Mouse (Mus musculus) mouse trophoblast stem cell (cell line): ENCODE measurements around the gene Ppp1r13b.
"Not testable (repeated sequence)": the region's sequence is repeated elsewhere in the genome, so short reads cannot be mapped to it uniquely, and the experiment has no call there.

Experiments
- in situ Hi-C, 2 experiments: fragments of 300-500 bp; cut with MseI, MboI; formaldehyde crosslinking; loops; 2 replicates in 1 of 2; 3 replicates in 1 of 2; pipeline ENCODE4 v1.15.1; 2025

Gene Ppp1r13b

DNA sequence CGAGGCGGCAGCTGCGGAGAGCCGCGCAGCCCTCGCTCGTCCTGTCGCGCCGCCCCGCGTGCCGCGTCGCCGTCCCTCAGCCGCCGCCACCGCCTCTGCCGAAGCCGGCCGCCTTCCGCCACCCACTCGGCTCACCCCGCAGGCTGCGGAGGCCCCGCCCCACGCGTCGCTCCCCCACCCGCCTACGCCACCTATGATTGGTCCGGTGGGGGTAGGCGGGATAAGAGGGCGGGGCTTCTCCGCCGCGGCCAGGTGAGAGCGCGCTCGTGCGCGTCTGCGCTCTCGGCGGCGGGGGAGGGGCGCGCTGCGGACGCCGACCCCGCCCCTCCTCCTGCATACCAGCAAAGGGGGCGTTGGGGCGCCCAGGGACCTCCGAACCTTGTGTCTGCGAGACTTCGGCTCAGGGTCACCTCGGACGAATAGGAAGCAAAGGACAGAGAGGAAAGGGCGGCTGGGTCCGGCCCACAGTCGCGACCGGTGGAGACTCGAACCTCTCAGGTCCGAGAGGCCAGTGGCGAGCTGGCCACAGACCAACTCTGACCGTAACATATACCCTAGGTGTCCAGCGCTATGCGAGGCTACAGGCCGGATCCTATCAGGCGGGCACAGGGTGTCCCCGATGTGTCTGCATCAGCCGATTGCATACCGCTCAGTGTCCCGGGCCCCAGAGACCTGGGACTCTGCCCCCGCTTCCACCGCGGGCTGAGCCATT, at the start of gene Ppp1r13b:
TSS of gene Ppp1r13b (minus strand) at position 141 of the 712 bp plus-strand sequence.
- in situ Hi-C loops: no loop called here

DNA sequence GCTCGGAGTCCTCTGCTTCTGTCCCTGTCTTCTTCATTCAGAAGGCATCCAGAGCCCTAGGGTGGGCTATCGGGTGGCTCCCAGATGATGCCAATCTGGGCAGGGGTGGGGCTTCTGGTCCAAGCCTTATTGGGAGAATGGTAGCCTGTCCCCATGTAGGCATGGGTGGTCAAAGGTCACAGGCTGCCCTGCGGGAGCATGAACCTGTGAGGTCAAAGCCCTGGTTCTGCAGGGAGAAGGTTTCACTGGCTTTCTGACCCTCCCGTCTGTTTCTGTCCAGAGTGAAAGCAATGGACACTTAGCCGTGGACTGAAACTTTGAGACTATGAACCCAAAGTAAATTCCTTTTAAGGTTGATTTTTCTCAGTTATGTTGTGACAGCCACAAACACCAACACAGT, 48.3 kb upstream of the Ppp1r13b start:
- in situ Hi-C loops: no loop called here

DNA sequence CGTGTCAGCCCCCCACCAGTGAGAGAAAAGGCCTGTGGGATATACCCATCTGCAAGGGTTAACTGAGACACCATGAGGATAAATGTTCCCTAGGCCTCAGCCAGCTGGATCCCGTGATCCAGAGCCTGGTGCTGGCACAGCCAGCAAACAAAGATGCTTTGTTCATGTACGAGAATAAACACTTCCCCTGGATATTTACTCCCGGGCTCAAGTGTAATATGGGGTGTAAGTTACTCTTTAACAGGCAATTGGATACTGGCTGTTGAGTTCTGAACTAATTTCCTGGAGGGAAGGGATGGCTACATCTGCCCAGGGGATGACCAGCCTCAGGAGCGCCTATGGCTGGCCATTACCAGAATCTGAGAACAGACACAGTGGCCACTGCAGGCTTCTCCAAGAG, 43.8 kb upstream of the Ppp1r13b start:
- in situ Hi-C loops: loop anchor here (5.0 kb wide), 1 partner anchor 74 kb away; no protein-coding TSS in a partner anchor

DNA sequence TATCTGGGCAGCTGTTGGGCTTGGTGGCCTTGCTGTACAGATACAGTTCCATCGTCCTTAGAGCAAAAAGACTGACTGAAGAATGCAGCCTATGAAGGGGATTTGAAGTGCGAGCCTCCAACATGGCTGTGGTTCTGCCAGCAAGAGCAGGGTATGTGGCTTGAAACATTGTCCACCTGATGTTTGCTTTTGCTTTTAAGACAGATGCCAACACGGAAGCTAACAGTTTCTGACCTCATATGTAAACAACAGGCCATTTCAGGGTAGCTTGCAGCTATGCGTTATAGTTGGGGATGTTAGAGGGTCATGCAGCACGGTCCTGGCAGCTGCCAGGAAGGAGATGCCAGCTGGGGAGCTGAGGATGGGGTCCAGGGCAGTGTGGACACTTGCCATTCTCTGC, 42.6 kb upstream of the Ppp1r13b start:
- in situ Hi-C loops: loop anchor here (5.0 kb wide), 1 partner anchor 73 kb away; no protein-coding TSS in a partner anchor

DNA sequence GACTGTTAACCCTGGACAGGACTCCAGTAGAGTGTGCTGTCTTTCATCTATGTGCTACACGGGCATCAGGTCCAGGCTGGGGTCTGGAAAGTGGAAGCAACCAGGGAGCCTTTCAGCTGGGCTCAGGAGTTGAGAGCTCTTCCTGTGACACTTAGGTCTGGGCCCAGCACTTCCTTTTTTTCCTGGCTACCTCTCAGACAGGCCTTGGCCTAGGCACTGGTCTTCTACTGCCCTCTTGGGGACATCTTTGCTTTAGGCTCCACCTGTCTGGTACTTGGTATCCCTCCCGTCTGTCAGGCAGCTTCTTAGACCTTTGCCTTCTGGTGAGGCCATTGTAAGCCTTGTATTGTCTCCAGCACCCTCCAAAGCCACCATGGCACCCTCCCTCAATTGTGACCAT, 38.8 kb upstream of the Ppp1r13b start:
- in situ Hi-C loops: no loop called here

DNA sequence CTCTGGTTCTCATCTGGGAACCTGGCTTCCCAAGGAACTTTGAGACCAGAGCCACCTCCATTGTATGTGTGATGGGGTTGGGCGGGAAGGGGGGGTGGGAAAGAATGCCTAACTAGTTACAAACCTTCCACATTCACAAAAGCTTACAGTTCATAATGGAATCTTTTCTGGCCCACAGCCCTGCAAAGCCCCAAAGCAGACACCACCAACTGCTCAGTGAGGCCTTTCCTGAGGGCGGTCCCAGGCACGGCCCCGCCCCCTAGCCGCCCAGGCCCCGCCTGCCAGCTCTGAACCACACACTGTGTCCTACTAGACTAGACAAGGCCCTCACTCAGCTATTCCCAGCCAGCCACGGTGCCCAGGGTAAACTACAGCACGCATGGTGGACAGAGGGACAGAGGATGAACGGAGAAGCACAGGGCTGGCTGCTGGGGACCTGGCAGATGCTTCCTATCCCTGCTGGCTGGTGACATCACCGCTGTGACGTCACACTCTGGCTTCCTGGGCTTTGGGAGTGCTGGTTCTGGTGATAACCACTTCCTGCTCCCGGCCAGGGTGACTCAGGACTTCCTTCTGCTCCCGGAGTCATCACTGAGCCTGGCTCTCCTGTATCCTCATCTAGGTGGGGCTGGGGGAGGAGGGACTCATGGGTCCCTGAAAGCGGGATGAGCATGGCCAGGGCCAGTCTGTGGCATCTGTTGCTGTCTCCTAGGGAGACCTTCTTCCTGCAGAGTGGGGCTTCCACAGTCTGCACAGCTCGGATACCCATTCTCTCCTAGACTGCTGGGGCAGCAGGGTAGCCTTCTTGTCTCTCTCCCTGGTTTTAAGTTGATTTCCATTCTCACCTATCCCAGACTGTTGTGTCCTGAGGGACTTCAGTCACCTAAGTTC, 38.1 kb upstream of the Ppp1r13b start:
- in situ Hi-C loops: not testable (repeated sequence)

DNA sequence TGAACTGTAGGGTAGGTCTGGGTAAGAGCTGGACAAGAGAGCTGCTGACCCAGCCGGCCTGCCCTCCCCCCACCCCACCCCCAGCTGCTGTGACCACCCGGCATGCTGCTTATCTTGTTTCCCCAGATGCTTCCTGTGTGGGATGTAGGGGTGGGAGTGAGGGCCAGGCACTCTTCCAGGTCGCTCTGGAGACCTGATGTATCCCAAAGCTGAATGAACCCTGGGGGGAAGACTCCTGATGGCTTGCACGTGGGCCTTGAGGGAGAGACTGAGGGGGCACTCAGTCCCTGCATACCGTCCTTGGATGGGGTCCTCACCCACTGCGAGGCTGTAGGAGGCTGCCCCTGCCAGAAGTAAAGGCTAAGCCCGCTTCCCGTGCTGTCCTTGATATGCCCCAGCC, 37.2 kb upstream of the Ppp1r13b start:
- in situ Hi-C loops: no loop called here

DNA sequence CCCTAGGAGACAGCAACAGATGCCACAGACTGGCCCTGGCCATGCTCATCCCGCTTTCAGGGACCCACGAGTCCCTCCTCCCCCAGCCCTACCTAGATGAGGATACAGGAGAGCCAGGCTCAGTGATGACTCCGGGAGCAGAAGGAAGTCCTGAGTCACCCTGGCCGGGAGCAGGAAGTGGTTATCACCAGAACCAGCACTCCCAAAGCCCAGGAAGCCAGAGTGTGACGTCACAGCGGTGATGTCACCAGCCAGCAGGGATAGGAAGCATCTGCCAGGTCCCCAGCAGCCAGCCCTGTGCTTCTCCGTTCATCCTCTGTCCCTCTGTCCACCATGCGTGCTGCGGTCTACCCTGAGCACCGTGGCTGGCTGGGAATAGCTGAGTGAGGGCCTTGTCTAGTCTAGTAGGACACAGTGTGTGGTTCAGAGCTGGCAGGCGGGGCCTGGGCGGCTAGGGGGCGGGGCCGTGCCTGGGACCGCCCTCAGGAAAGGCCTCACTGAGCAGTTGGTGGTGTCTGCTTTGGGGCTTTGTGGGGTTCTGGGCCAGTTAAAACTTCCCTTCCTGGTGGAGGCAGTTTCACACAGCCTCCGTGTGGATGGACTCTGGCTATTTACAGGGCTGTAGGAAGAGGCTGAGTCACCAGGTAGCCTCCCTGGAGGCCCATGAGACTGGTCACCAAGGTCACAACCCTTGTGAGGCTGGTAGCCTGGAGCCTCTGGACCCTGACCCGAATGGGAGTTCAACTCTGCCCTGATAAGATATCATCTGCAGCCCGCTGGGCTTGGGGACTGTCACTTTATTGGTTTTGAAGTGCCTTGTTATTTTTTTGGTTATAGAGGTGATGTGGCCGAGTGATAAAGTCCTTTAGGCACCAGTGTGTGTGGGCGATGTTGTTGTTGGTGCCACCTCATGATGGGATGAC, 36.4 kb upstream of the Ppp1r13b start:
- in situ Hi-C loops: not testable (repeated sequence)

DNA sequence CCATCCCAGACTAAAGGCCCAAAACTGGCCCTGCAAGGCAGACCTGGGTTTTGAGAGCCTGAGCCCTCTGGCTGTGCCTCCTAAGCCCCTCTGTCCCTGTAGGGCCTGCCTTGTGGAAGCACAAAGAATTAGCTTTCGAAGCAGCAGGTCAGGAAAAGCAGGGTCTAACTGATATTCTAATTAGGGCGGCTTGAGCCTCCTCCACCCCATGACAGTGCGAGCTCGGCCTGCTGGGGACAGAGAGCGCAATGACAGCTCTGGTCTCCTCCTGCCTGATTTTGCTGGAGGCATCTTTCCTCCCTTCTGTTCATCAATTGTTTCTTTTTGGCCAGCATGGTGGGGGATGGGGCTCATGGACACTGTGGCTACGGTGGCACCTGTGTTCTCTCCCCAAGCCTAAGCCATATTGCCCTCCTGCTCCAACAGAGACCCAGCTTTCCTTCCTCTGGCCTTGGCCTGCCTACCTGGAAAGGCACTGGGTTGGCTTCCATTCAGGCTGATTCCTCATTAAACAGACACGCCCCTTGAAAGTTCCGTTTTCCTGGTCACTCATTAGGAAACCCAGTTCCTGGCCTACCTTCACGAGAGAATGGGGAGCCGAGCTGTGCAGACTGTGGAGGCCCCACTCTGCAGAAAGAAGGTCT, 35.6 kb upstream of the Ppp1r13b start:
- in situ Hi-C loops: no loop called here

DNA sequence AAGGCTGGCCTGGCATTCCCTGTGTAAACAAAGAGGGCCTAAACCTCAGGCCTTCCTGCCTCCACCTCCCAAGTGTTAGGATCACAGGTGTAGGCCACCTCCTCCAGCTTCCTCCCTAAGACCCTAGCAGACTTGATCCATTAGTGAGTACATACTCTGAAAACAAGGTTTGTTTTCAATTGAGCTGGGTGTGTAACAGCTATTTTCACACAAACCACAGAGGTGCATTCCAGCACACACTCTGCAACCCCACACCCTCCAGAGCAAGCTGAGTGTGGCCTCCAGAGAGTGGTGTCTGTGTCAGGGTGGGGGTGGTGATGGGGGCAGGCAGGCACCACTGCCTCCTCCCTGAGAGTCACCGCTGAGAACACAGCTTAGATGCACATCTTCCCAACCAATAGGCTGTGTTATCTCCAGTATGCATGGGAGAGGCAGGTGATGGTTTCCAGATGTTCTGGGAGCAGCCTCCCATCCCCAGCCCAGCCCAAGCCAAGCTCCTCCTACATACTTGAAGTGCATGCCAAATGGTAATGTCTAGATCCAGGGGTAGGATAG, 30.8 kb upstream of the Ppp1r13b start:
- in situ Hi-C loops: no loop called here

DNA sequence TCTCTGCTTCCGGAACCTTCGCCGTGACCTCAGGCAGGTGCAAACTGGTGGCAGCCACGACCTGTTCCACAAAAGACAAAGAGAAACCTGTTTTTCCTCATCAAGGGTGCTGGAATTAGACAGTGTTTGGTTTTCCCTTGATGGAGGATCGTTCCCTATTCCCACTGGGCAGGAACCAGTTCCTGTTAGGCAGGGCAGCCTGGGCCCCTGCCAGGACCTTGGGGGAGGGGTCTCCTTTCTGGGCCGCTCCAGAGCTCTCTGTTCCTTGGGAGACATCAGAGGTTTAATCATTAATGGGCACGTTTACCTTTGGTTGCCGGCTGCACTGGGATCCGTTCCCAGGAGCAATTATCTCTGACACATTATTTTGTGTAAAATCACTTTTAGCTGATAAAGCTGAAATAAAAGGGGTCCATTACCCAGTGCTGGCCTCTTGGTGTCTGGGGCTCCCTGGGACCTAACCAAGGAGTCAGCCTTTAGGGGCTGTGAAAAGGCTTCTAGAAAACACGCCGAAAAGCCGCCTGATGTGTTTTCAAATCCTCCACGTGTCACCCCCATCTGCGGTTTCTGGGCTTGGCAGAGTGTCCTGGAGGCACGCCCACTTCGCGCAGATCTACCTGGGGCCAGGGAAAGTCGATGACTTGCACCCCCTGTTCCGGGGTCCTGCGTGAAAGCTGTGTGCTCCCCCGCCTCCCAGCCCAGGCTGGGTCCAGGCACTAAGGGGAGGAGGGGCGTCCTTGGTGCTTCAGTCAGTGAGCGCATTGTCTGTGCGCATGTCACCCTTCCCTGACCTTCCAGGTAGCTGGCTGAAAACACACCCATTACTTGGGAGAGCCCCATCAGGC, 29.0 kb upstream of the Ppp1r13b start:
- in situ Hi-C loops: no loop called here

DNA sequence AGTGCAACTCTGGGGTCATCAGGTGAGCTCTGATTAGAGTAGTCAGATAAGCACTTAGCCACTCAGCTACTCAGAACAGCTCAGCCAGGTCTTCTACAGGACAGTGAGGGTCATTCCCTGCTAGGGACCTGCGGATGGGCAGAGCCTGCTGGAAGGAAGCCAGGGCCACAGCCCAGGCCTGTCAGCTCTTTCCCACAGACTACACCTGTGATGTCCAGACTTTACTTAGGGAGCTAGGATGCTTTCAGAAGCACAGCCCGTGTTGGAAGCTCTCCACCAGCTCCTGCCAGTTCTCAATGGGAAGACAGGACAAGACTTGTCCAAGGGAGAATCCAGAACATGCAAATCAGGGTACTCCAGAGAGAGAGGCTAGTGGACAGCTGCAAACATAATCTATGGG, 26.1 kb upstream of the Ppp1r13b start:
- in situ Hi-C loops: no loop called here

DNA sequence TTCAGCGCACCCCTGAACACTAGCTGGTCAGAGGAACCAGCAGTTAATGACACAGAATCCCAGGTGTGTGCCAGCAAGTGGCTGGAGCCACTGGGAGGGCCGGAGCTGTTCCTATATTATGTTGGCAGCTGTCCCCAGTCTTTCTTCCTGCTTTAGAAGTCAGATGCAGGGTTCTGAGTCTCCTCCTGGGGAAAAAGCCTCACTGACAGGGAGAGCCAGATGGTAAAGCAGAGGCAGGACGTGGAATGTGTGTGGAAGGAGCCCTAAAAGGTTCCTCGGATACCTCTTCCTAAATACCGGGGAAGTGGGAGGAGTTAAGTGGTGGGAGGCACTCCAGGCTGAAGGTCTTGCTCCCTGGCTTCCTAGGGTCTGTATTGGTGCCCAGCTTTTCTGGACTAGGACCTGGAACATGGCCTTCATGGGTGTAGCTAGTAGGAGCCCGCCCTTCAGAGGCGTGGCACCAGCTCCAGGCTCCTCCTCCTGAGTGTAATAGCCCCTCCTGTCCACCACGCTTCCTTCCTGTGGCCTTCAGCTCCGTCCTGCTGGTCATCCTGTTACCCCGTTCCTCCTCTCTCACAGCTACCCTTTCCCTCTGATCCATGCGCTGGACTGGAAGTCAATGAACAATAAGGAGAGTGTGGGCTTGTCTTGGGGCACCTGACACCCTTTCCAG, 25.3 kb upstream of the Ppp1r13b start:
- in situ Hi-C loops: no loop called here

DNA sequence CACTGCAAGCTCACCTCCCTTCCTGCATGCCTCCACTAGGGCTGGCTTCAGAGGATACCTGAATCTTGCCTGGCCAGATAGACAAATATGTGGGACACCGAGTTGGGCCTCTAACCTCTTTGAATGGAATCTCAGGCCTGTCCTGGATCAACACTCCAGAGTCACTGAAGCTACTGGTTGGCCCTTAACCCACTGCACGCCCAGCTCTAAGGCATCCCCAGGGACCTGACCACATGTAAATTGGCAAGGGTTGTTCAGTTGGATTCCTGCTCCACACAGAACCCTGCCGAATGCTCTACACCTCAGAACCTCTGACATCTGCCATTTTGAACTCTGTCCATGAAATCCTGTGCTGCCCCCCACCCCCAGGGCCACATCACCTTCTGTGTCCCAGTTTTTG, 24.6 kb upstream of the Ppp1r13b start:
- in situ Hi-C loops: no loop called here

DNA sequence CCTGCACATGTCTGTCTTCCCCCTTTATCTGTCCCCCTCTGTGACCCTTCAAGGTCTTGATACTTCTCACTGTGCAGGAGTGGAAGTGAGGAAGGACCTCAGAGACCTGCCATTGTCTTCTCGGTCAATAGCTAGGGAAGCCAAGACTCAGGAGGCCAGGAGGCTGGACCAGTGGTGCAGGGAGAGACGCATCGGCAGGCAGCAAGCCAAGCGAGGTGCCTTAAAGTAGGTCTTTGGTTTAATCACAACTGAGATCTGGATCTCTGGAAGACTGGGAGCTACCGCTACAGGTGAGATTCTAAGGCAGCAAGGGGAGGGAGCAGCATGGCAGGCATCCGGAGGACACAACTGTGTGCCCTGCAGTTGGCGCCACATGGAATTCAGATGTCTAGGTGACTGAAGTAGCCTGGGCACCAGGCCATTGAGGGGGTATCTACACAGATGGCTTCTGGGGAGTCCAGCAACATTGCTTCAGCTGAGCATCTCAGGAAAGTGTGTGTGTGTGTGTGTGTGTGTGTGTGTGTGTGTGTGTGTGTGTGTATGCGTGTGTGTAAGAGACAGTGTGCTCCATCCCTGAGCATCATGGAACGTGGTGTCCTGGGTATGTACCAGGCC, 23.6 kb upstream of the Ppp1r13b start:
- in situ Hi-C loops: no loop called here

DNA sequence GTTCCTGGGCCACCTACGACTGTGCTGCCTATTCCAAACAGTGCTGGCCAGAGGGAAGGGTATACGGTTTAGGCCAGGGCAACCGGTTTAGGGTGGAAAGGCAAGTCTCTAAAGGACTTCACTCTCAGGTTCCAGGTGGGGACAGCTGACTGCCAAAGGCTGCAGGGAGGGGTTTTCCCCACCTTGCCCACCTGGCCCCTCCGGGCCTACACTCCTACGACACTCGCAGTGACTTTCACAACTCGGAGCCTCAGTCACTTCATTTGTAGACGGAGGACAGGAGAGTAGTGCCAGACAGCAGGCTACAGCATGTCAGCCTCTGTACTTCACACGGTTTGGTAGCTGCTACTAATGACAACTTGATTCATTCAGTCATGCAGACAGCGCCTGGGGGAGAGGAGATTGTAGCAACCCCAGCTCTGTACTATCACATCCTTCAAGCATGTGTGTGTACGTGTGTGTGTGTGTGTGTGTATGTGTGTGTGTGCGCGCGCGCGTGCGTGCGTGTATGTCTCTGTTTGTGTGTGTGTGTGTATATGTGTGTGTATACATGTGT, 20.6 kb upstream of the Ppp1r13b start:
- in situ Hi-C loops: no loop called here

DNA sequence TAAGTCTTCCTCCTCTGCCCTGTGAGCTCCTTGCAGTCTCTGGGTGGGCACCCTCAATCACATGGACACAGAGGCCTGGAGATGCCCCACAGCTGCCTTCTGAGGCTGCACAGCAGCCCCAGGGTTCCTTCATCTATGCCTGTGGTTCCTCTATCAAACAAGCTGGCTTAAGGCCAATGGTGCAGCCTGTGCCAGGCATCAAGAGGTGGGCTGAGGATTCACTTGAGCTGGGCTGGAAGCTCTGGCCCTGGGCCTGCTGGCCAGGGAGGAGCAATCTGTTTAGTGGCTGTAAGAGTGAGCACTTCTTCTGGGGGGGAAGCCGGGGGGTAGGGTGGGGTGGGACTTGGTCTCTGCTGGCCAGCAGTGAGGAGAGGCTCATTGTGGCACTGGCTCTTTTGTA, 19.4 kb upstream of the Ppp1r13b start:
- in situ Hi-C loops: no loop called here

DNA sequence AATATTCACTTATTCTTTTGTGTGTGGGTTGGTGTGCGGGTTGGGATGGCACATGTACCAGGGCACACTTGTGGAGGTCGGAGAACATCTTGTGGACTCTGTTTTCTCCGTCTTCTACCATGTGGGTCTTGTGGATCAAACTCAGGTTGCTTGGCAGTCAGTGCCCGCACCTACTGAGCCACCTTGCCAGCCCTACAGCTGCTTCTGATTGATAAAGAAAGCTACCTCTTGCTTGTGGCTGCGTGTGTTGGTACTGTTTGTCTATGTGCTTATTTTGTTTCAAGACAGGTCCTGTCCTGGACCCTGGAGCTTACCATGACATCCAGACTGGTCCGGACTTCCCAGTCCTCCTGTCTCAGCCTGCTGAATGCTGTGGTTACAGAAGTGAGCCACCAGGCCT, 15.2 kb upstream of the Ppp1r13b start:
- in situ Hi-C loops: no loop called here

DNA sequence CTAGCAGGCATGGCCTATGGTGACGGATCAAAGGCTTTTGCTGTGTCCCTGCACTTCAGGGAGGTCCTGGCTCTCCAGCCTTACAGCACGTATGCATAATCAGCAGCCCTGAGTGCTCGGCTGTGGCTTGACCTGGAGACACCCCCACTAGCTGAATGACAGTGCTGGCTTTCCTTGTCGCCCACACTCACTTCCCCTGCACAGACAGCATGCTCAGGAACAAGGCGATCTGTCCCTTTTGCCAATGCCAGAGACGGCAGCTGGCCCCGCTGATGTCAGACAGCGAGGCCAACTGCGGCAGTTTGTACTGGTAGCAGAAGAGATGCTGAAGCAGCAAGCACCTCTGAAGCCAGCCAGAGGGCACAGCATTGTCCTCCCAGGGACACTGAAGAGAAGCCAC, 12.1 kb upstream of the Ppp1r13b start:
- in situ Hi-C loops: no loop called here
